Mouse (Mus musculus) left cerebral cortex, adult 11 months (tissue): ENCODE measurements at regions not wholly inside any gene's neighbourhood (a gene's known extent, or its start where the extent isn't known, plus 50 kb on each side); places are given as distances from the start of the nearest gene placed in this dataset.
"Not testable (repeated sequence)": the region's sequence is repeated elsewhere in the genome, so short reads cannot be mapped to it uniquely, and the experiment has no call there.

Experiments used
- DNase-seq: peaks from one replicate; pipeline ENCODE4 v3.0.0; 2022; ENCODE audit warnings: low spot score

DNA sequence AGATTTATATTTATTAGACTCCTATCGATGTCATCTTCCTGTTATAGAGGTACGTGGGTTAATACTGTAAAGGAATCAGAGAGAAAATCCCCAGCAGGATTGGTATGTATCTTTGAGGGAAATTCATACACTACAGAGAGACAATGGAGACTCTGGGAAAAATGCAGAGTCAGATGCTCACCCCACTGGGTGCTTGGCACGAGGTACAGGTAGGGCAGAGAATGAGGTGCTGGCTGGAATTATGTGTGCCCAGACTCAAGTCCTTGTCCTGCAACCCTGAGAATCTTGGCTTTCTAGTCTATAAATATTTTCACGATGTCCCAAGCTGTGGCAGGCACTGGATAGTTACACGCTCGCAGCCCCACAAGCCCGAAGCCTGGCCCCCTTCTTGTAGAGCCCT, 57.8 kb upstream of the Cry1 start:
- no peak for DNase-seq

- DNase-seq: no peak
These were observed 58.7 kb upstream of the Cry1 start for GRCm38 (mm10) chr10:85243556-85243955.

DNA sequence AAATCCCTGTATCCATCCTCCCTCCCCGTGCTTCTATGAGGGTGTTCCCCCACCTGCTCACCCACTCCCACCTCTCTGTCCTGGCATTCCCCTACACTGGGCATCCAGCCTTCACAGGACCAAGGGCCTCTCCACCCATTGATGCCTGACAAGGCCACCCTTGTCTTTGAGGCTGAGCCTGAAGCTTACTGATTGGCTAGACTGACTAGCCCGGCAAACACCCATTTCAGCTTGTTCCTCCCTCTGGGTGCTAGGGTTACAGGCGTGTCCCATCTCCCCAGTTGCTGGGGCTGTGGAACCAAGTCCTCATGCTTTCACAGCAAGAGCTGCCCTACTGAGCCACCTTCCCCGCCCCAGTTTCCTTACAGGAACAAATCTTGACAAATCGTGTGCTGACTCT, 80.9 kb upstream of the Cry1 start:
- peak; percentile 31 for DNase-seq

DNA sequence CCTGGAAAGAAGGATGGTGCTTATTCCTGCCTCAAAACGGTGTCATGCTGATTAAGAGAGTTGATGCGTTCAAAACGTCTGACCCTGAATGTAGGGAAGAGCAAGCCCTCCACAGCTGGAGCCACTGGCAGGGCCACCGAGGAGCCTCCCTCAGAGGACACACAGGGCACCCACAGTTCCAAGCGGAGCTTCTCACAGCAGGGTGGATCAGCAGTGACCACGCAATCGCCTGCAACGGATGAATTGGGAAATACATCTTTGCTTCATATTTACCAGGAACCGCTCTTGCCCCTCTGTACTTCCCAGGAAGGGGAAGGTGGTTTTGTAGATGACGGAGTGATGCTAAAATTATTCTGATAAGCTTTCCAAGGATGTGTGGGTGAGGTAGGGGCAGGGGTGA, 81.3 kb upstream of the Cry1 start:
- no peak for DNase-seq

DNA sequence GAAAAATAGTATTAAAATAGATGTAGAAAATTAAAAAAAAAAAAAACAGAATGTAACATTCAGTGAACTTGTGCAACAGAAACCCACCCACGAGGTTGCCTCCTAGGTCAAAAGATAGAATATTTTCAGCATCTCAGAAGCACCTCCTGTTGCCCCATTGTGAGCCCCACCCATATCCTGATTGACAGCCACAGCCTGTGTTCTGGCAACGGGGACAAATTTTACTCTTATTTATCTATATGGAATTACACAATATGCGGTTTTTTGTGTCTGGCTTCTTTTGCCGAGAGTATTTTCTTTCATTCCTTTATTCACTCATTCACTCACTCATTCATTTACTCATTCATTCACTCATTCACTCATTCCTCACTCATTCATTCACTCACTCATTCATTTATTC, 81.9 kb upstream of the Cry1 start:
- no peak for DNase-seq

GRCm38 (mm10) chr10:85270209-85270608, 85.3 kb upstream of the Cry1 start:
- no peak for DNase-seq

GRCm38 (mm10) chr10:85276793-85277192, 91.9 kb upstream of the Cry1 start:
- DNase-seq: no peak

DNA sequence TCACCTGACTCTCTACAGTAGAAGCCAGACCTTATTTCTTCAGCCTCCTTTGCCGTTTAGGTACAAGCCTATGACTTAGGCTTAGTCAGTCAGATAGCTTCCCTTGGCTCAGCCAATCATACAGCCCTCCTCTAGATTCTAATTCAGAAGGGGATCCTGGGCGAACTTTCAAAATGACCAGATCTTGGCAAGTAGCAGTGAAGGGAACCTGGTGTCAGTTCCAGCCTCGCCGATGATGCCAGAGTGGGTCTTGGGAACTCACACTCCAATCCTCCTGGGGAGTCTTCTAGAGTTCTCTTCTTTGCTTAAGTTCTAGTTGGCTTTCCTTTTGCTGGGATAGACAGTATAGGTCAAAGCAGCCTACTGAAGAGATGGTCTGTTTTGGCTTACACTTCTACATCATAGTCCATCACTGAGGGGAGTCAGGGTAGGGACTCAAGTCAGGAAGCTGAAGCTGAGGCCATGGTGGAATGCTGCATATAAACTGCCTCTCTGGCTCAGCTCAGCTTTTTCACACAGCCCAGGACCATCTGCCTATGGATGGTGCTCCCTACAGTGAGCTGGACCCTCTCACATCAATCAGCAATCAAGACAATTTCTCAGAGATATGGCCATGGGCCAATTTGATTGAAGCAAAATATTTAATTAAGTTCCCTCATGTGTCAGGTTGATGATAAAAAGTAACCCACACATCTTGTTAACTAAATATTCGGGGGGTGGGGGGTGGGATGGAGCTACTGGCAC, 94.7 kb upstream of the Btbd11 start:
- no peak for DNase-seq

DNA sequence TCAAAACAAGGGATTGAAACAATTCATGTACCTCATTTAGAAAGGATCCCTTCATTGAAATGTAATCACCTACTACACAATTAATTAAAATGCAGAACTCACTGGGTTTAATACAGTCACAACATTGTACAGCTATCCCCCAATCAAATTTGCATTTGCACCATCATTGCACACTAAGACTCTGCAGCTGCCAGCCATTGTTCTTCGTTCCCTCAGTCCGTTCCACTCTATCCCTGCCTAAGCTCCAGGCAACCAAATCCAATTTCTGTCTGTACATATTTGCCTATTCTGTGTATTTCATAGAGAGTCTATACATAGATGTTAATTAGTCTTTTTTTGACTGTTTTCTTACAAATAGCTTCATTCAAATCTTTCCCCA, 94.1 kb upstream of the Btbd11 start:
- DNase-seq: no peak

DNA sequence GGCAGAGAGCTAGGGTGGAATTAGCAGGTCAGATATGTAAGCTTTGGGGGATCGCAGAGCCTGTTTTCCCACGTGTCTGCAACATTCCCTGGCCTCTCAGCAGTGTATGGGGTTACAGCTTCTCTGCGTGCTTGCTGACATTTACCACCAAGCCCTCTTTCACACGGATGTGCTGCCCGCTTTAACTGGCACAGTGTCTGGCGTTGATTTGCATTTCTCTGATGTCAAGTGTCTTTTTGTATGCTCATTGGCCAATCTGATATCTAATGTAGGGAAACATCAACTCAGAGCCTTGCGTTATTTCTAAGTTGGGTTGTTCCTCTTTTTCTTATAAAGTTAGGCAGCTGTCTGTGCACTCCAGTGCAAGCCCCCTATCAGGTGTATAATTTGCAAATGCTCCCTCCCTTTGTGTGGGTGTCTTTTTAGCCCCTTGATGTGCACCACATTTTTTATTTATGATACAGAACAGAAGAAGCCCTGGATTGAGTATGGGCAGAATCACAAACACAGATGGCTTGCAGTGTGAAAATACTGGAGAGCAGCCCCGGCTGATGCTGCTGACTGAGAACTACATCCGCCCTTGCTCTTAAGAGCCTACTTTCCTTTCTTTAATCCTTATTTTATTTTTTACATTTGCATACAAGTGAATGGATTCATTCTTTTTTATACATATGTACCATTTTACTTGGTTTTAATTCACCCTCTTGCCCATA, 93.4 kb upstream of the Btbd11 start:
- DNase-seq: no peak

GRCm38 (mm10) chr10:85295133-85295887, 91.3 kb upstream of the Btbd11 start:
- DNase-seq: no peak

- DNase-seq: no peak
These were observed 74.8 kb upstream of the Btbd11 start for GRCm38 (mm10) chr10:85311781-85312180.

DNA sequence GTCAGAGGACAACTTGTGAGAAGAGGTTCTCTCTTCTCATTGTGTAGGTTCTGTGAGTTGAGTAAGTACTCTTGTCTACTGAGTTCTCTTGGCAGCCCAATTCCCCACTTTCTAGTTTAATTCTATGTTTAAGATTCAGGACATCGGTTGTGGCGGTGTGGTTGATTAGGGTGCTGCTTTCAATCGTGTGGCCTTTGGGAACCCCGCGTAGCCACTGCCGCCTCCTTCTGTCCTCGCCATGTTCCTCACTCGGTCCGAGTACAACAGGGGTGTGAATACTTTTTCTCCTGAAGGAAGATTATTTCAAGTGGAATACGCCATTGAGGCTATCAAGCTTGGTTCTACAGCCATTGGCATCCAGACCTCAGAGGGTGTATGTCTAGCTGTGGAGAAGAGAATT, 73.3 kb upstream of the Btbd11 start:
- not testable (repeated sequence) for DNase-seq

GRCm38 (mm10) chr10:85320971-85321370, 65.6 kb upstream of the Btbd11 start:
- no peak for DNase-seq

DNA sequence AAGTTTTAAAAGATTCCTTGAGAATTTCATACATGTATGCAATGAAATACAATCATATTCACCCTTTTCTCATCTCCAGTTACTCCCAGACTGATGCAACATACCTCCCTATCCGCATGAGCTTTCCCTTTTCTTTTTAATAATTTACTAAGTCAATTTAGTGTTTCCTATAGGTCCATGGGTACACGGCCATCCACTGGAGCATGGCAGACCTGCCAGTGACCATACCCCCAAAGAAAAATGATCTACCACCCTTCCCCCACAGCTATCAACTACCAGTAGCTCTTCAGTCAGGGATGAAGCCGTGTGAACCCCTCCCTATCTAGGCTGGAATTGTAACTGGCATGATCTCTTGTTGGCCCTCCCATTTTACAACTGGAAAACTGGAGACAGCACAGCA, 64.3 kb upstream of the Btbd11 start:
- no peak for DNase-seq

DNA sequence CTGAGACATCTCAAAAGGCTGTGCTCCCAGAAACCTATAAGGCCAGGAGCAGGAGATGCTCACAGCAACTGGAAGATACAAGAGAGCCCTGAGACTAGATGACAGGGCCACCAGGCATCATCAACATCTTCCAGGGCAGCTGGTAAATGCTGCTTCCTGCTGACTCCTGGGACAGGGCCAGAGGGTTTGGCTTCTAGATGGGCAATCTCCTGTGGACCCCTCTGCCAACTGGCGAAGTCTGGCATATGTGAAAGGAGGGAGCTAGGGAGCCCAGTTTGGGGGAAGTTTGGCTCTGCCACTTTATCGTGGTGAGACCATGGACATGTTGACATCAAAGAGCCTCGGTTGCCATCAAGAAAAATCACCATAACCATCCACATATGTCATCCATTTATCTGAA, 57.2 kb upstream of the Btbd11 start:
- DNase-seq: no peak

DNA sequence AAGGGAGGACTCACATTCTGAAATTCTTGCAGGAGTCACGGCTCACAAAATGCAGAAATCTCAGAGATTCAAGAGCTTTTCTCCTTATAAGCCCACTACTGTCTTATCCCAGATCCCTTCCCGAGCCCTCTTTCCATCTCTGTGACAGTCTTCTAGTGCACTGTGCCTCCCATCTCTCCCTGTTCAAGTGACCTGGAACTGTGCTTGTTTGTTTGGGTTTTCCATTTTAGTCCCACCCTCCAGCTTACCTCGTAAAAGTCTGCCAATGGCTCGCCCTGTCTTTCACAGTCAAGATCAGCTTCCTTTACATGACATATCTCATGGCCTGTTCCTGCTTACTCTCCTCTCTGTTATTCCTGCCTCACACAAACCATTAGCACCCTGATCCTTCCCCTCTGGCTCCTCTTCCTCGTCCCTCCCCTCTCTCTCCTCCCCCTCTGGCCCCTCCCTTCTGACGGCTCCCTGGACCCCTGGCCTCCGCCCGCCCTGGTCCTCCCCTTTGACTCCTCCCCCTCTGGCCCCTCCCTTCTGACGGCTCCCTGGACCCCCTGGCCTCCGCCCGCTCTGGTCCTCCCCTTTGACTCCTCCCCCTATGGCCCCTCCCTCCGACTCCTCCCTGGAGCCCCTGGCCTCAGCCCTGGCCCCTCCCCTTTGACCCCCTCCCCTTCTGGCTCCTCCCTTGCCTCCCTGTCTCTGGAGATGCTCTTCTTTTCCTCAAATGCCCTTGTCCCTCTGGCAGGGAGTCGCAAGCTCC, 55.5 kb upstream of the Btbd11 start:
- DNase-seq: no peak
